Mouse (Mus musculus) lung, embryonic 14.5 days (tissue): ENCODE data around the gene Snrk. TPM values are rescaled to one million over a fixed set of nuclear protein-coding genes. Genes with fewer than 3 reads are reported as not detected.

Experiments
- ATAC-seq: fragments of 200-750 bp; cut with Nextera tagmentation; 2 replicates; pipeline ENCODE4 v1.8.0; 2017; ENCODE audit warnings: mild to moderate bottlenecking, moderate TSS enrichment, moderate library complexity; ENCODE audit not compliant: insufficient read depth
- DNase-seq: peaks from one replicate; pipeline ENCODE4 v3.0.0-alpha.2; 2015
- H3K27ac ChIP-seq: fragments of 300-500 bp; sonication (generic); 2 replicates; pipeline ENCODE4 v1.5.1; 2014; ENCODE audit warnings: low read depth, mild to moderate bottlenecking, moderate library complexity
- H3K27me3 ChIP-seq: fragments of 300-500 bp; sonication (generic); 2 replicates; pipeline ENCODE4 v1.6.1; 2014; ENCODE audit warnings: low read length, control low read depth; ENCODE audit not compliant: insufficient read depth
- H3K36me3 ChIP-seq: fragments of 300-500 bp; sonication (generic); 2 replicates; pipeline ENCODE4 v1.6.1; 2014; ENCODE audit warnings: control low read depth; ENCODE audit not compliant: insufficient read depth
- H3K4me1 ChIP-seq: fragments of 300-500 bp; sonication (generic); 2 replicates; pipeline ENCODE4 v1.6.1; 2014; ENCODE audit warnings: antibody characterized with exemption, control low read depth; ENCODE audit not compliant: insufficient read depth
- H3K4me2 ChIP-seq: fragments of 300-500 bp; sonication (generic); 2 replicates; pipeline ENCODE4 v1.6.1; 2014; ENCODE audit warnings: mild to moderate bottlenecking
- H3K4me3 ChIP-seq: fragments of 300-500 bp; sonication (generic); 2 replicates; pipeline ENCODE4 v1.5.1; 2014; ENCODE audit warnings: low read depth, low read length
- H3K9ac ChIP-seq: fragments of 300-500 bp; sonication (generic); 2 replicates; pipeline ENCODE4 v1.6.1; 2014
- H3K9me3 ChIP-seq: fragments of 300-500 bp; sonication (generic); 2 replicates; pipeline ENCODE4 v1.6.1; 2016; ENCODE audit warnings: low read depth, low read length, control low read depth
- CTCF ChIP-seq: IDR thresholded peaks from 2 replicates; pipeline ENCODE4 v1.5.1; 2016; ENCODE audit warnings: antibody characterized with exemption, low read depth
- WGBS: fragments of 180-500 bp; shearing (Covaris S2); extraction: QIAGEN DNeasy Blood & Tissue Kit; methylation state at CpG from one replicate; pipeline ENCODE4 v1.1.7; 2014; 5-methylcytosine and 5-hydroxymethylcytosine counted together
- polyA plus RNA-seq: library from polyadenylated mRNA; unstranded; fragments of >200 nt; fragmentation: Nextera tagmentation; extraction: Ambion mirVana; gene quantifications from 2 replicates; pipeline ENCODE4 v1.2.1, GENCODE M21; 2014

The Snrk gene
- 57.9 and 58.4 TPM in 2 replicates for polyA plus RNA-seq

DNA sequence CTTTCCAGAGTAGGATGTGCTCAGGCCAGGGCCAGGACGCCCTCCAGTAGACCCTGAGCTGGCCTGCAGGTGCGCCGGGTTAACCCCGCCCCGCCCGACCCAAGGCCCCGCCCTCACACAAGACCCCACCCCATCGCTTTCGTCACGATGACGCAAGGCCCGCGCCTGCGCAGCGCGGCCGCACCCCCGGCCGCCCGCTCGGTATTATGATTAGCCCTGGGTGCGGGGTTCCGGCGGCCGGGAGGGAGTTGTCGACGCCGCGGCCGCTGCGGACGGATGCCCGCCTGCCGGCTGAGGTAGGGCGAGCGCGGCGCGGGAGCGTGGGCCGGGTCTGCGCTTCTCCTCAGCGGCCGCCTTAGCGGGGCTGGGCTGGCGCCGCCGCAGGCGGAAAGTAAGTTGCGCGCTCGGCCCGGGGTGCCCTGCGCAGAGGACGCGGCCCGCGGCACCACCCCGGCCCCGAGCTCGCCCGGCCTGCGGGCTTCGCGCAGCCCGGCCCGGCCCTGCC lies at the start of gene Snrk:
Snrk (plus strand) TSS at position 155 of the 505 bp plus-strand sequence.
- Histone ChIP-seq H3K27ac (peak within 1 kb of the TSS; percentile 89), H3K27me3 (no peaks in the 10 kb centered on the region), H3K9me3 (no peaks in the 10 kb centered on the region), H3K36me3 (no peaks in the 10 kb centered on the region; the same call in 1 of the 2 replicates), H3K9ac (peak within 1 kb of the TSS; percentile 90), H3K4me2 (peak within 1 kb of the TSS; percentile 81), H3K4me1 (0 out of 2 replicates have a peak, but pooled peaks cover 3% of the 10 kb centered on the region), H3K4me3 (peak within 1 kb of the TSS; percentile 67)
- peak; percentile 89 for DNase-seq
- under 1% methylated on average over 59 of the region's 67 CpGs for WGBS
- peak; percentile 96 for ATAC-seq
- TF ChIP-seq CTCF: no peak

DNA sequence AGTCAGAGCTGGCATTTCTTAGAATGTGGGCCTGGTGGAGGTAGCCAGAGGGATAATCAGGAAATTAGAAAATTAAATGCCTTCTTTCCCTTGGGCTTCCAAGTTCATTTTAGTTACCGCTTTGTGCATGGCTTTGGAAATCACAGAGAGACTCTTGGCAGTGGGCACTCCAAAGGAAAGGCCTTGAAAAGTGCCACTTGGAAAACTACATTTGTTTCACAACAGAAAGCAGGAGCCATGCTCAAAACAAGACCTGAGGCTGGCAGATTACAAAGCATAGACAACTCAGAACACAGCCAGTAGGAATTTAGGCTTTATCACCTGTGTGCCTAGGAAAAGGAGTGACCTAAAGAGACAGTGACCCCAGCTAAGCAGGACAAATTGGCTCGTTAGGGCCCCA lies 49.4 kb upstream of the Snrk start:
- ATAC-seq: no peak
- H3K27me3 ChIP-seq: no peaks in the 10 kb centered on the region

DNA sequence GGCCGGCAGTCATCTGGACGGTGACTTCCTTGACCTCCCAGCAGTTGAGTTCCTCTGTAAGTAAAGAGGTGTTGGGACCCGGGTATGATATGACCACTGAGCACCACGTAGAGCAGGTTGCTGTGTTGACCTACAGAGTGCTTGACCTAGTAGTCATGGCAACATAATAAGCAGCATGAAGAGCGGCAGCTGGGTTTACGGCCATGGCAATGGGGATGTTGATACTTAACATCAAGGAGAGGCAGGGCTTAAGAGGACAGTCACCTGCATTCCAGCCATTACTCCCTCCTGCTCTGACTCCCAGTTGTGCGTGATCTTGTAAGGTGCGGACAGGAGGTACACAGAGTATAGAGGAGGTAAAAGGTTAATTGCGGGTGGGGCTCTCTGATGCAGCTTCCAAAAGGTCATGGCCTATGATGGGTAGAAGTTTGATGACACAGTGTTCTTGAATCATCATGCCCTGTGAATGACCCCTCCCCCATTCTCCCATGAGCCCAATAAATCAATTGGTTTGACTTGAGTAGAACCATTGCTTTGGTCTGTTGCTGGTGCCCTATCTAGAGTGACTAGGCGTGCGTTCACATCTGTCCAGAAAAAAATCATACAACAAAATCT lies 47.4 kb upstream of the Snrk start:
- Histone ChIP-seq H3K27ac (no peak overlapping the region), H3K4me3 (no peak overlapping the region), H3K4me1 (no peaks in the 10 kb centered on the region), H3K4me2 (no peak overlapping the region), H3K27me3 (no peaks in the 10 kb centered on the region), H3K9me3 (no peaks in the 10 kb centered on the region), H3K9ac (no peak overlapping the region), H3K36me3 (no peaks in the 10 kb centered on the region)
- peak; percentile 25 for DNase-seq
- no peak for TF ChIP-seq CTCF
- WGBS: 54% methylated on average over 11 of the region's 11 CpGs
- ATAC-seq: peak; percentile 68; the same call in 1 of the 2 replicates

More for the DNA sequence above, 49.4 kb upstream of the Snrk start:
- no peak for TF ChIP-seq CTCF
- no peak overlapping the region for H3K27ac ChIP-seq
- H3K9ac ChIP-seq: no peak overlapping the region
- no peak for DNase-seq
- no peak overlapping the region for H3K4me2 ChIP-seq
- no peaks in the 10 kb centered on the region for H3K9me3 ChIP-seq
- no peak overlapping the region for H3K4me3 ChIP-seq
- H3K4me1 ChIP-seq: no peaks in the 10 kb centered on the region
- no peaks in the 10 kb centered on the region for H3K36me3 ChIP-seq
- WGBS: 67% methylated on average over 2 of the region's 2 CpGs

DNA sequence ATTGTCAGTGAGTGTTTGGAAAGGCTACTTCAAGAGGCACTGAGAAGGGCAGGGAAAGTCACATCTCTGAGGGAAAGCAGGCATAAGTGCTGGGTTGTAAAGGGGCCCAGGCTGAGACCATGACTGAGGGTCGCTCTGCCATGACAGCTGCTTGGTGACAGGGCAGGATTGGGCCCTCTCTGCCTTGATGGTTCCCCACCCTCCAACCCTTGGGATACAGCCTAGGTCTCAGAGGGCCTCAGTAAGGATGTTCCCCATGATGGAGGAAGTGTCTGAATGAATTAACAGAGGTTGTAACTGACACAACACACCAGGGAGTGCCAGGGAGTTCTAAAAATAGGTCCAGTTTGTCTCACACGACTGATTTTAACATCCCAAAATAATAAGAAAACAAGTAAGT lies 43.1 kb upstream of the Snrk start:
- Histone ChIP-seq H3K4me1 (no peaks in the 10 kb centered on the region), H3K27me3 (no peaks in the 10 kb centered on the region), H3K4me2 (no peak overlapping the region), H3K9ac (no peak overlapping the region), H3K36me3 (no peaks in the 10 kb centered on the region), H3K27ac (no peak overlapping the region), H3K9me3 (no peaks in the 10 kb centered on the region), H3K4me3 (no peak overlapping the region)
- DNase-seq: no peak
- 49% methylated on average over 2 of the region's 2 CpGs for WGBS
- no peak for ATAC-seq
- no peak for TF ChIP-seq CTCF

DNA sequence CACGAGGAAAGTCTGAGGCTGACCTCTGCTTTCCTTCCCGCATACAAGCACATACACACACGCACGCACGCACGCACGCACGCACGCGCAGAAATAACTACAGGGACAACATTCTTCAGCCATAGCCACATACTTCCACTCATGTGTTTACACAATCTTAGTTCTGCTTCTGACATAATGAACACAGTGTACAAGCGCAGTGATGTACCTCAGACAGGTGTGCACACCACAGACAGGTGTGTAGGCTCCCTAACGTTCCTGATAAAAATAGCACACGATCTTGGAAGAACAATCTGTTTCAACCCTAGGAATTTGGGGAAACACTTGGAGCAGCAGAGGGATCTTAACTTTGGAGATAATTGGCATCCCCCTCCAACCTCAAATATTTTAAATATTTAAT lies 42.5 kb upstream of the Snrk start:
- WGBS: 79% methylated on average over 13 of the region's 13 CpGs
- H3K9ac ChIP-seq: no peak overlapping the region

DNA sequence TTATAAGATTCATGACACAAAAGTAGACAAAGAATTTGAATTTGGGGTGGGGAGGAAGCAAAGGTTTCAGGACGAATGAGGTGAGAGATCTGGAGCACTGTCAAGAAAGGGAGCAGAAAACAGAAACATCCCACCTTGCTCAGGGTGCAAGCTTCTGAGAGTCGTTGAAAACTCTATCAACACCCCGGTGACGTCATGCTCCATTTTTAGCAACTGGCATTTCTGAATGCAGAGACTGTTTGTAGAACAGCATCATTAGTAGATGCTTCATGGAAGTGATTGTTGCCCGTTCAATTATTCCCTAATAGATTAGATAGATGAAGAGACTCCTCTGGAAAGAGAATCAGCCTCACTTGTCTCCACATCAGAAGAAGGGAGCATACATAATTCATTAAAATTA lies 38.6 kb upstream of the Snrk start:
- ATAC-seq (no peak), DNase-seq (no peak)
- no peak overlapping the region for H3K9ac ChIP-seq
- no peak for TF ChIP-seq CTCF
- H3K27ac ChIP-seq: no peak overlapping the region
- H3K36me3 ChIP-seq: no peaks in the 10 kb centered on the region
- H3K9me3 ChIP-seq: no peaks in the 10 kb centered on the region
- 57% methylated on average over 5 of the region's 5 CpGs for WGBS
- no peaks in the 10 kb centered on the region for H3K27me3 ChIP-seq
- H3K4me3 ChIP-seq: no peak overlapping the region
- no peaks in the 10 kb centered on the region for H3K4me1 ChIP-seq
- no peak overlapping the region for H3K4me2 ChIP-seq

More for the DNA sequence above, 42.5 kb upstream of the Snrk start:
- no peaks in the 10 kb centered on the region for H3K9me3 ChIP-seq
- H3K4me1 ChIP-seq: no peaks in the 10 kb centered on the region
- no peaks in the 10 kb centered on the region for H3K36me3 ChIP-seq
- no peaks in the 10 kb centered on the region for H3K27me3 ChIP-seq
- no peak overlapping the region for H3K4me2 ChIP-seq
- TF ChIP-seq CTCF: no peak
- DNase-seq: no peak
- ATAC-seq: no peak
- no peak overlapping the region for H3K4me3 ChIP-seq
- H3K27ac ChIP-seq: no peak overlapping the region

DNA sequence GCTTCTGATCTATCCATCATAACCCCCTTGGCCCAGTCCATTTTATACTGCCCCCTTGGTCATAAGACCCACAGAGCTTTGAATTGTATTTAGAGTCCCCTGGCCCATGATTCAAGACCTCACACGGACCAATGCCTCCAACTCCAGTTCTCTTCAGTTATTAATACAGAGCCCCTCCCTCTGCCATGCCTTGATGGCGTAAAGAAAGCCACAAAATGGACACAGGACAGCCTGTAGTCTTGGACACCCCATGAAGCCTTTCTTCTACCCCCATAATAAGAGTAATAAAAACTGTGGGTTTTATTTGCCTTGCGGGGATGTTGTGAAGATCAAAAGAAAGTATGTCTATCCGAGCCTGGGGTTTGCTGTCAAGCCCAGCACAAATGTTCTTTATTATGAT lies 33.4 kb upstream of the Snrk start:
- Histone ChIP-seq H3K4me1 (peaks cover 8% of the 10 kb centered on the region), H3K36me3 (no peaks in the 10 kb centered on the region), H3K4me2 (no peak overlapping the region), H3K4me3 (no peak overlapping the region), H3K27me3 (no peaks in the 10 kb centered on the region), H3K9ac (no peak overlapping the region), H3K9me3 (no peaks in the 10 kb centered on the region), H3K27ac (peak overlapping the region; percentile 87; the same call in 1 of the 2 replicates)
- 62% methylated on average over 4 of the region's 4 CpGs for WGBS
- TF ChIP-seq CTCF: no peak
- ATAC-seq (no peak), DNase-seq (no peak)
